Mouse (Mus musculus): ENCODE results near the gene Ttc17.
"Not testable (repeated sequence)": the region's sequence is repeated elsewhere in the genome, so short reads cannot be mapped to it uniquely, and the experiment has no call there.

Ttc17 gene

DNA sequence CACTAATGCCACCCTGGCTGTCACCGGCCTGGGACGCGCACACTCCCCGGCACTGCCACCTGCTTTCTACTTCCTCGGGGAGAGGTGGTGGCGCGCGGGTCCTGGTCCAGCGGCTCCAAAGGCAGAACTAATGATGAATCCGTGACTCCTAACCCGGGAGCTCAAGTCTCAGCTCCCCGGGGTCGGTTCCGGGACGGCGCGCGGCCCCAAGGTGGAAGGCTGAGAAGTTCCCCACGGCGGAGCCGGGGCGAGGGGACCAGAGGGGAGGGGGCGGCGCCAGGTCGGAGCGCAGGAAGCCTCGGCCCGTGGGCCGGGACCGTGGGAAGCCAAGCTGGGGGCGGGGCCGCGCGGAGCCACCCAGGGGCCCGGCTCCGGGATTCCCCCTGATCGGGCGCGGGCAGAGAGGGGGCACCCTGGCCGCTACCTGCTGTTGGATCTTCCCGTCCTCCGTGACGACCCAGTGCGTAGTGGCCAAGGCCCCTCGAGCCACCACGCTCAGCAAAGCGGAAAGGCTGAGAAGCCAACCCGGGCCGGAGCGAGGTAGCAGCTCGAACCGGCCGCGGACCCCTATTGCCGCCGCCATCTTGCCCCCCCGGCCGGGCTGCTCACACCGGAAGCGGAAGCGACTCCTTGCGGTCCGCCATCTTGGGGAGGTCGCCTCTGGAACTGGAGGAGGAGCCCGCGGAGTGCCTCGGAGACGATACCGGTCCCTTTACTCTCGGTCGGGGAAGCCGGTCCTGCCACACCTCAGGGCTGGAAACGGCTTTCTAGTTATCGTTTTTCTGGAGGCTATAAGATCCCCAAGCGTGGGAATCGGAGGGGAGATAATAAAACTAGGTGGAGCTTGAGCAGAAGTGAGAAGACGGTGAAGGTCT, at the start of gene Ttc17:
Ttc17 (minus strand) TSS at position 607 of the 875 bp plus-strand sequence.
- DNase-seq = peak; percentile 87 to 92

- no peak for DNase-seq
Observed at GRCm38 (mm10) chr2:94449643-94450042, 43.2 kb upstream of the Ttc17 start.

GRCm38 (mm10) chr2:94436952-94437351, 30.5 kb upstream of the Ttc17 start:
- DNase-seq = no peak

GRCm38 (mm10) chr2:94435481-94435880, 29.0 kb upstream of the Ttc17 start:
- peak; percentile 29 to 45 for DNase-seq

GRCm38 (mm10) chr2:94434833-94435232, 28.3 kb upstream of the Ttc17 start:
- DNase-seq = no peak

GRCm38 (mm10) chr2:94432214-94432613, 25.7 kb upstream of the Ttc17 start:
- DNase-seq = no peak

DNA sequence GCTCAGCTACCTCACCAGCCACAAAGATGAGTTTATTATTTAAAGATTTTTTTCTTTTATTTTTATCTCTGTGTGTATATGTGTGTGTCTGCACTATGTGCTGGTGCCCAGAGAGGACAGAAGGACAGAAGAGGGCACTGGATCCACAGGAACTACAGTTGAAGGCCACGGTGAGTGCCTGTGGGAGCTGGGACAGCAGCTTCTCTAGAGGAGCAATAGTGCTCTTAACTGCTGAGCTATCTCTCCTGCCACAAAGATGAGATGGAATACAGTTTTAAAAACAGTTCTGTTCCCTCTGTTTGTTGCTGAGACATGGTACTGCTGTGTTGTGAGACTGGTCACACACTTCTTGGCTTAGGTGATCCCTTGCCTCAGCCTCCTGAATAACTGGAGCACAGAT, 22.0 kb upstream of the Ttc17 start:
- DNase-seq = no peak

GRCm38 (mm10) chr2:94407441-94407840, 952 bp upstream of the Ttc17 start:
- no peak for DNase-seq

DNA sequence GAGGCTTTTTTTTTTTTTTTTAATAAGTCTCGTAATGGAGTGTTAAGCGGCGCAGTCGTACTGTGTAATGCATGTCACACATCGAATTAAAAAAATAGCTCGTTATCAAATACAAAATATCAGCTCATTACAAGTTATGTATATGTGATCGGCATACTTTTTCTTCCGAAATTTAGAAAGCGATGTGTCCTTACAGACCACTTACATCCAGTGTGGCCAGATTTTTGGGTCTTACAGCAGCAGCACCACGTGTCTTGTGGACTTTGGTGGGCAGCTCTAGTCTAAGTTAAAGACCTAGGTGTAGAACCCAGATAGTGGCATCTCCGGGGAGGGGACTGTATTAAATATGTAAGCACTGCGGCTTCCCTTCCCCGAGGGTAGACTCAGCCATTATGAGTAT, 532 bp upstream of the Ttc17 start:
- no peak for DNase-seq

DNA sequence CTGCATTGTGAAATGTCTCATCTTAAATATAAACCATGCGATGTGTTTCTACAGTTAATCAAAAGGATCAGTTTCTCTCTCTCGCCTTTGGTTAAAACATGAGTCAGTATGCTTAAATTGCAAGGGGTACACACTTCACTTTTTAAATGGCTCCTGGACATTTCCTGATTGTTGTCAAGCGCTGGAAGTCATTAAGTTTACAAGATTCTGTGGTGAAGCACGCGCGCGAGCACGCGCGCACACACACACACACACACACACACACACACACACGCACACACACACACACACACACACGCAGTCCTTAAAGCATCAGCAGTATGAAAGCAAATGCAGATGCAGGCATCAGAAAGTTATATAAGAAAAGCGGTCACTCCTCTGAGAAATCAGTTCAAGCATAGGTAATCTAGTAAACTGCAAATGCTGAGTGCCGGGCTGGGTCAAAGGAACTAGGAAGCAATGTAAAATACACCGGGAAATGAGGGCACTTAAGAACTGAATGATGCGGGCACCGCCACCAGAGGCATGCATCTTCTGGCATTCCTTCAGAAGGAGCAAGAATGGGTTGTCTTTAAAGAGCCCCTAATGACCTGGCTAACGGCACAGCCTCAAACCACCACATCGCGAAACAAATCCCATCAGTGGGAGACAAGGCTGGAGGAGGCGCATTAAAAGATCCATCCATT, 949 bp downstream of the Ttc17 start:
- DNase-seq = no peak

- DNase-seq = no peak
Observed at GRCm38 (mm10) chr2:94404512-94405240, 1.8 kb downstream of the Ttc17 start.

DNA sequence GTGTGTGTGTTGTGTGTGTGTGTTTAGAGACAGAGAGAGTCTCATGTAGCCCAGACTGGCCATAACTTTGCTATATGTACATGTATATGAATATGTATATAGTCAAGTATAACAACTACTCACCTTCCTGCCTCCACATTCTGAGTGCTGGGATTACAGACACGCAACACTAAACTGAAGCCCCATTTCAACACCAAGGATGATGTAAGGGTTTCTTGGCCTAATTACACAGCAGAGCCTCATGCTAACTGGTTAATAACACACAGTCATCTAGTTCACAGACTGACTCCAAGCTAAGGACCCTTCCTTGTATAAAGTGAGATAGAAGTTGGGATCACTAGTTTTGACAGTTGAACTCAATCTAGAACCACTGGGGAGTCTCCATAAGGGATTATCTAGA, 3.9 kb downstream of the Ttc17 start:
- DNase-seq = no peak

DNA sequence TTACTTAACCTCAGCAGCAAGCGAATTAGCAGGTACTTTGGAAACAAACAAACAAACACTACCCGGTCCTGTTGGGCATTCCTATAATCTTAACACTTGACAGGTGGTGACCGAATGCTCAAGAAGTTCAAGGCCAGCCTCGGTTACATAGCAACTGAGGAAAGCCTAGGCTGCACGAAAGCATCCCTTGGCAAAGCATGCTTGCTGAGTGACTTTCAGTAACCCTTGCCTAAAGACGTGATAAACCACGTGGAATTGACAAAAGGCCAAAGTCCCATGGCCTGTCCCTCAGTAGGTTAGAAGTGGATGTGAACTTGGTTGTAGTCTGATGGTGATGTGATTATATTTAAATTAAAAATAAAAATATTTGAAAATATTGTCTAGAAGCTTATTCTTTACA, 4.4 kb downstream of the Ttc17 start:
- DNase-seq = no peak

DNA sequence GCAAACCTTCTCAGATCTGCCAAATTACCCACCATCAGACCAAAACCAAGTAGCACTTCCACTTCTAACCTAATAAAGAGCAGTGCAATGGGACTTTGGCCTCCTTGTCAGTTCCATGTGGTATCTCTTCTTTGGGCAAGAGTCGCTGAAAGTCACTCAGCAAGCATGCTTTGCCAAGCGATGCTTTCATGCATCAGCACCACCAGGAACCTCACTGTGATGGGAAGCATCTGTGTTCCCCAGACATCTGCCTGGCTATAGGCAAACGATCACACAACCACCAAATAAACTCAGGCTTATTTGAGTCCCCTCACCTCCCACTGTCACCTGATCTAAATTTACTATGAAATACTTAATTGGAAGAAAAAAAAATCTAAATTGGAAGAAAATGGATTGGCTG, 5.5 kb downstream of the Ttc17 start:
- no peak for DNase-seq

- DNase-seq = peak; percentile 75 to 78
Observed at GRCm38 (mm10) chr2:94398138-94398970, 8.1 kb downstream of the Ttc17 start.

- no peak for DNase-seq
Observed at GRCm38 (mm10) chr2:94397453-94397852, 9.0 kb downstream of the Ttc17 start.

DNA sequence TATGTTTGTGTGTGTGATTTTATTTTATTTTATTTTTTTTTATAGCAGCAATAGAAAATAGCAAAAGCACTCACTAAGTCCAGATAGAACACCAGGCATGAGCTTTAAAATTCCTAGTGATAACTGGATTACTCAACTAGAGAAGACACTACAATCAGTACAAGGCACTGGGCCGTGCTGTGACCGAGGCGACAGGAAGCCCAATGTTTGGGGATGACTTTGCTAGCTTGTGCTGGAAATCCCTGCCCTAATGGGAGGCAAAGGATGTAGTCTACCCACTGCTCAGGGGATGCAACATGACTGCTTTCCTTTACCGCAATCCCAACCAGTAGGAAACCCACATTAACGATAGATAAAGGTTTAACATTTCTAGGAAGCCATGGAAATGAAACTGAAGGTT, 10.2 kb downstream of the Ttc17 start:
- DNase-seq = no peak

DNA sequence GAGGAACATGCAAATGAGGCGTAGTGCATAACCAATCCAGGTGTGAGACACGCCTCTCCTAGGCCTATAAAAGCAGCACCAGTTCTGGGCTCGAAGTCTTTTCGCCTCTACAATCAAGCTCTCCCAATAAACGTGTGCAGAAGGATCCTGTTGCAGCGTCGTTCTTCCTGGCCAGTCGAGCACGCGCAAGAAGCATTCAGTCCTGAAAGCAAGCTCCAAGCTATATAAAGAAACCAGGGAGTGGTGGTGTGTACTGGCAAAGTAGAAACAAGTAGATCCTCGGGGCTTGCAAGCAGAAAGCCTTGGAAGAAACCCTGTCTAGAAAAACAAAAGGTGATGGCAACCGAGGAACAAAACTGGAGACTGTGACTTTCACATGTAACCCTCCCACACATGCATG, 15.4 kb downstream of the Ttc17 start:
- not testable (repeated sequence) for DNase-seq

GRCm38 (mm10) chr2:94389000-94389399, 17.5 kb downstream of the Ttc17 start:
- DNase-seq = no peak

- DNase-seq = no peak
Observed at GRCm38 (mm10) chr2:94387846-94388245, 18.6 kb downstream of the Ttc17 start.

DNA sequence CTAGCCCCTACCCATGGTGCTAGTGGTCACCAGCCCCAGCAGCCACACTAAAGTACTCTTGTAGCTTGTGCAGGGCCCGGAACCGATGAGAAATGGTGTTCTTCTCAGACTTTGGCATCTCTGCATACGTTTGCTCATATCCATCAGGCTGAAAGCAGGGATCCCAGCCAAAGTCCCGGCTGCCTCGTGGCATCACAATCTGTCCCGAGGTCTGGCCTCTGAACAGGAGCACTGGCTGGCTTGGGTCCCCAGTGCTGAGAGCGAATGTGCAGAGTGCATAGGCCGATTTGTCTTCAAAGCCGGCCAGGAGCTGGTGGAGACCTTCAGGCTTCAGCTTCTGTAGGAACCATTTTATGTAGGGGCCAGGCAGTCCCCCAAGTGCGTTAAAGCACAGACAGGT, 22.0 kb downstream of the Ttc17 start:
- peak; percentile 79 for DNase-seq

GRCm38 (mm10) chr2:94381057-94381647, 25.3 kb downstream of the Ttc17 start:
- DNase-seq = peak; percentile 29 to 51

All from cerebellum, postnatal 36 days (tissue).